In the genomic region with DNA sequence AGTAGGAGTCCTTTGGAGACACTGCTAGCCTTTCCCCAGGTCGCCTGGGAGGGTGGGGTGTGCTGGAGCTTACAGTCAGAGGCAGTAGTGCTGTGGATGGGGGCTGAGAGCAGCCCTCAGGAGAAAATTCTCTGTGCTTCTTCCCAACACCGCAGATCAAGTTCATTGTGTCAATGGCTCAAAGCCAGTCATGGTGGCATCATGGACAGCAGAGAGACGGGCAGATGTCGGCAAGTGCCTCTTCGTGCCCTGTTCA, we compare ENCODE assay signal across 26 mouse cellular contexts.
"Had no signal": no experiment of that assay in that cellular context is flagged by ENCODE, and none has a peak within 500 bp of the region (broad histone marks: within the 10 kb centered on the region; RNA-seq: fewer than 3 reads in every experiment).

No protein-coding gene starts in this region.

- H3K9ac ChIP-seq: heart, embryonic 13.5 days; heart, embryonic 15.5 days; hindbrain, embryonic 13.5 days; hindbrain, embryonic 15.5 days; kidney, embryonic 15.5 days; limb, embryonic 15.5 days; liver, embryonic 13.5 days; liver, embryonic 15.5 days had no signal

- H3K9me3 ChIP-seq: heart, embryonic 13.5 days; heart, embryonic 15.5 days; hindbrain, embryonic 13.5 days; hindbrain, embryonic 15.5 days; kidney, embryonic 15.5 days; limb, embryonic 15.5 days; liver, embryonic 13.5 days; liver, embryonic 15.5 days had no signal

- DNase-seq: gastrocnemius, postnatal 14 days; gastrocnemius, postnatal 36 days; heart, adult 2 months; heart, postnatal 14 days; heart, postnatal 36 days; kidney, adult 11 months; kidney, adult 2 months; kidney, adult 9 months; kidney, postnatal 14 days; kidney, postnatal 36 days; layer of hippocampus, adult 9-11 months; layer of hippocampus, postnatal 36 days; left cerebral cortex, postnatal 4 days; liver, embryonic 13.5 days had no signal

- H3K4me2 ChIP-seq: heart, embryonic 11.5 days; heart, embryonic 13.5 days; heart, embryonic 15.5 days; hindbrain, embryonic 13.5 days; hindbrain, embryonic 15.5 days; kidney, embryonic 15.5 days; limb, embryonic 15.5 days; liver, embryonic 11.5 days; liver, embryonic 13.5 days; liver, embryonic 15.5 days had no signal

- H3K4me3 ChIP-seq: heart, adult 2 months; heart, embryonic 13.5 days; heart, embryonic 15.5 days; hindbrain, embryonic 13.5 days; hindbrain, embryonic 15.5 days; kidney, embryonic 15.5 days; limb, embryonic 15.5 days; liver, embryonic 13.5 days; liver, embryonic 15.5 days had no signal

- H3K27me3 ChIP-seq: heart, embryonic 13.5 days; heart, embryonic 15.5 days; liver, embryonic 13.5 days; liver, embryonic 15.5 days had no signal

- ATAC-seq: hindbrain, postnatal 0 days; intestine, embryonic 16.5 days had no signal

- H3K36me3 ChIP-seq: heart, embryonic 13.5 days; heart, embryonic 15.5 days; hindbrain, embryonic 13.5 days; hindbrain, embryonic 15.5 days; kidney, embryonic 15.5 days; limb, embryonic 15.5 days; liver, embryonic 13.5 days; liver, embryonic 15.5 days had no signal

- H3K4me1 ChIP-seq: heart, embryonic 13.5 days; heart, embryonic 15.5 days; liver, embryonic 13.5 days; liver, embryonic 15.5 days had no signal

- H3K27ac ChIP-seq: heart, adult 2 months; heart, embryonic 13.5 days; heart, embryonic 15.5 days; hindbrain, embryonic 13.5 days; hindbrain, embryonic 15.5 days; hindbrain, postnatal 0 days; kidney, embryonic 15.5 days; kidney, postnatal 0 days; limb, embryonic 15.5 days; liver, embryonic 13.5 days; liver, embryonic 15.5 days had no signal
